ENCODE assay signal across 9 mouse cellular contexts in the genomic region with DNA sequence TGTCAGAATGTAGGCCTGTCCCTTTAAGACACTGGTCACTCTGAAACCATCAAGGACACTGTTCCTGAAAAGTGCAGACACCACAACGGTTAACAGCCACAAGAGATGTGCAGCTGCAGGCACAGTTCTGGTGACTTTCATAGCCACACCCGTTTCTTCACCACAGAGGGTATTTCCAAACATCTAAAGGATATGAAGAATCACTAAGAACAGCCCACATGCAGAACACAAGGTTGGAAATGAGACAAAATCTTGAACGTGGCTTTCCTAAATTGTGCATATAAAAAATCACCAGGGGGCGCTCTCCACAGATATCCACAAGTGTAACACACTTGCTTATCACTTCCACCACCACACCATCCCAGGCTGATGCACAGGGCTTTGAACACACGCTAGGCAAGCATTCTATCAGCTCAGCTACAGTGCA. TPM values are rescaled to one million over a fixed set of nuclear protein-coding genes. Genes with fewer than 3 reads are reported as not detected.
DNase-seq lines count a peak whose midpoint lies in the region; ATAC-seq and TF ChIP-seq lines count a peak whose summit lies in the region.
"Had no signal": no experiment of that assay in that cellular context is flagged by ENCODE, and none has a peak within 500 bp of the region (broad histone marks: within the 10 kb centered on the region; RNA-seq: fewer than 3 reads in every experiment).

No protein-coding gene starts in this region.

- no peak overlapping the region for H3K4me3 ChIP-seq in heart, adult 2 months
- no peak overlapping the region for H3K4me3 ChIP-seq in heart, embryonic 10.5 days
- no peak overlapping the region for H3K4me3 ChIP-seq in midbrain, postnatal 0 days (ENCODE audit: low read depth, low read length)
- H3K4me3 ChIP-seq: embryonic facial prominence, embryonic 12.5 days had no signal

- peak; percentile 78 for TF ChIP-seq CTCF in heart, adult 2 months (IDR thresholded peaks at IDR 0.05)
- peak; percentile 61 for TF ChIP-seq CTCF in Patski (IDR thresholded peaks at IDR 0.05)
- TF ChIP-seq CTCF in midbrain, postnatal 0 days (IDR thresholded peaks at IDR 0.05): peak; percentile 56

- no peak overlapping the region for H3K27ac ChIP-seq in heart, adult 2 months
- H3K27ac ChIP-seq in heart, embryonic 10.5 days: no peak overlapping the region
- no peak overlapping the region for H3K27ac ChIP-seq in midbrain, postnatal 0 days (ENCODE audit: low read depth, low read length)
- H3K27ac ChIP-seq: embryonic facial prominence, embryonic 12.5 days had no signal

- in situ Hi-C loops in Patski (cut with MboI; ENCODE audit: low pct_unique_long_range_greater_than_20kb): no loop called here

- peaks cover 2% of the 10 kb centered on the region; the same call in 1 of the 2 replicates for H3K4me1 ChIP-seq in heart, adult 2 months (ENCODE audit: control insufficient read depth, insufficient read depth, low read length)
- no peaks in the 10 kb centered on the region for H3K4me1 ChIP-seq in heart, embryonic 10.5 days
- H3K4me1 ChIP-seq in midbrain, postnatal 0 days (ENCODE audit: insufficient read depth, low read length): no peaks in the 10 kb centered on the region
- H3K4me1 ChIP-seq: embryonic facial prominence, embryonic 12.5 days had no signal

- WGBS in heart, adult 2 months: 32% methylated on average over 5 of the region's 5 CpGs
- WGBS in heart, embryonic 10.5 days: 37% methylated on average over 5 of the region's 5 CpGs
- 44% methylated on average over 5 of the region's 5 CpGs for WGBS in midbrain, postnatal 0 days

- no peaks in the 10 kb centered on the region for H3K27me3 ChIP-seq in heart, adult 2 months (ENCODE audit: control insufficient read depth, insufficient read depth, low read length)
- no peaks in the 10 kb centered on the region for H3K27me3 ChIP-seq in heart, embryonic 10.5 days (ENCODE audit: insufficient read depth, poor library complexity, severe bottlenecking)
- H3K27me3 ChIP-seq in Patski: no peaks in the 10 kb centered on the region
- H3K27me3 ChIP-seq in midbrain, postnatal 0 days (ENCODE audit: insufficient read depth, low read length): no peaks in the 10 kb centered on the region
- H3K27me3 ChIP-seq: embryonic facial prominence, embryonic 12.5 days had no signal

- no peak overlapping the region for H3K9ac ChIP-seq in heart, adult 2 months (ENCODE audit: low read depth, low read length)
- no peak overlapping the region for H3K9ac ChIP-seq in midbrain, postnatal 0 days (replicated peaks; ENCODE audit: low read length, poor library complexity, severe bottlenecking)
- H3K9ac ChIP-seq: embryonic facial prominence, embryonic 12.5 days had no signal

- no peak overlapping the region for H3K4me2 ChIP-seq in midbrain, postnatal 0 days (ENCODE audit: low read depth, low read length, poor library complexity, severe bottlenecking)
- H3K4me2 ChIP-seq: embryonic facial prominence, embryonic 12.5 days had no signal

- intact Hi-C loops in heart, adult 2 months (cut with DNase I): loop anchor here (5.0 kb wide), 1 partner anchor 110 kb away; no protein-coding TSS in a partner anchor

- CTCF ChIA-PET in Patski (lab: Charles Lee): interaction anchor here (0.9 kb wide), 1 partner anchor 19 kb away, joined by 3 read pairs; no protein-coding TSS in a partner anchor

- no peak for ATAC-seq in Patski
- peak; percentile 91 for ATAC-seq in granulocyte monocyte progenitor cell, adult 5-6 weeks (replicated peaks; ENCODE audit: poor library complexity, severe bottlenecking)
- no peak for ATAC-seq in midbrain, postnatal 0 days (ENCODE audit: low FRiP score)

- POLR2A ChIA-PET in Patski (lab: Charles Lee): no interaction called here

- H3K79me2 ChIP-seq in heart, adult 2 months (replicated peaks; ENCODE audit: control insufficient read depth, insufficient read depth, low read length): no peaks in the 10 kb centered on the region

- no peak for DNase-seq in heart, adult 2 months
- no peak for DNase-seq in heart, embryonic 10.5 days (ENCODE audit: low spot score)
- peak; percentile 62 to 64 for DNase-seq in B cell, adult 2 months
- DNase-seq in Patski (ENCODE audit: low read depth, low spot score): no peak
- peak; percentile 24 for DNase-seq in midbrain, postnatal 0 days (ENCODE audit: low spot score)
- DNase-seq in right cerebral cortex, postnatal 10 days (ENCODE audit: low spot score in 2 of 2): no peak
- DNase-seq in urinary bladder, postnatal 10 days (ENCODE audit: low spot score): no peak

- no peak for TF ChIP-seq POLR2A in heart, adult 2 months (IDR thresholded peaks at IDR 0.05; ENCODE audit: insufficient read depth, low read depth, low read length)

- H3K36me3 ChIP-seq in heart, adult 2 months (ENCODE audit: control insufficient read depth, insufficient read depth, low read length): no peaks in the 10 kb centered on the region
- no peaks in the 10 kb centered on the region for H3K36me3 ChIP-seq in heart, embryonic 10.5 days
- H3K36me3 ChIP-seq in midbrain, postnatal 0 days (ENCODE audit: insufficient read depth, low read length): no peaks in the 10 kb centered on the region
- H3K36me3 ChIP-seq: embryonic facial prominence, embryonic 12.5 days had no signal

- no peaks in the 10 kb centered on the region for H3K9me3 ChIP-seq in heart, embryonic 10.5 days
- H3K9me3 ChIP-seq in midbrain, postnatal 0 days (ENCODE audit: low read length): no peaks in the 10 kb centered on the region
- H3K9me3 ChIP-seq: embryonic facial prominence, embryonic 12.5 days had no signal

- no peak for TF ChIP-seq EP300 in heart, adult 2 months (IDR thresholded peaks at IDR 0.05; ENCODE audit: insufficient read depth, low read depth, low read length)

RNA-seq across cellular contexts. Expression of a gene that starts 32.6 kb away (rescaled TPM):
- total RNA-seq in heart, adult 2 months (2021): 10 to 100 TPM; 58.5 to 68.0 TPM
- polyA plus RNA-seq in heart, adult 2 months (2012; rRNA removed): 53.2 and 79.0 TPM in 2 replicates
- polyA plus RNA-seq in heart, embryonic 10.5 days (2016; fragmentation: Nextera tagmentation; extraction: Ambion mirVana): 127 and 138 TPM in 2 replicates
- 166 TPM for polyA plus RNA-seq in Patski (2021)
- total RNA-seq in granulocyte monocyte progenitor cell, adult 5-6 weeks (2014; fragmentation: Nextera tagmentation): 93.9 and 124 TPM in 2 replicates
- 131 and 156 TPM in 2 replicates for total RNA-seq in granulocyte monocyte progenitor cell, adult 5-6 weeks (2017)
- total RNA-seq in midbrain, postnatal 0 days (2014; rRNA removed): 53.8 and 64.0 TPM in 2 replicates
- polyA plus RNA-seq in midbrain, postnatal 0 days (2015; fragmentation: Nextera tagmentation; extraction: Ambion mirVana): 92.2 and 96.4 TPM in 2 replicates

RNA-seq across cellular contexts. Expression of a gene that starts 47.3 kb away (rescaled TPM):
- 10 to 100 TPM; 20.6 to 21.3 TPM for total RNA-seq in heart, adult 2 months (2021)
- polyA plus RNA-seq in heart, adult 2 months (2012; rRNA removed): 10.6 and 21.6 TPM in 2 replicates
- polyA plus RNA-seq in heart, embryonic 10.5 days (2016; fragmentation: Nextera tagmentation; extraction: Ambion mirVana): 89.0 and 106 TPM in 2 replicates
- 57.6 TPM for polyA plus RNA-seq in Patski (2021)
- total RNA-seq in granulocyte monocyte progenitor cell, adult 5-6 weeks (2014; fragmentation: Nextera tagmentation): 76.4 and 85.5 TPM in 2 replicates
- total RNA-seq in granulocyte monocyte progenitor cell, adult 5-6 weeks (2017): 105 and 130 TPM in 2 replicates
- total RNA-seq in midbrain, postnatal 0 days (2014; rRNA removed): 36.9 and 55.5 TPM in 2 replicates
- polyA plus RNA-seq in midbrain, postnatal 0 days (2015; fragmentation: Nextera tagmentation; extraction: Ambion mirVana): 70.8 and 71.2 TPM in 2 replicates

RNA-seq across cellular contexts. Expression of a gene that starts 47.4 kb away (rescaled TPM):
- 10 to 100 TPM; 34.4 to 39.1 TPM for total RNA-seq in heart, adult 2 months (2021)
- polyA plus RNA-seq in heart, adult 2 months (2012; rRNA removed): 31.2 and 62.1 TPM in 2 replicates
- 21.1 and 25.1 TPM in 2 replicates for polyA plus RNA-seq in heart, embryonic 10.5 days (2016; fragmentation: Nextera tagmentation; extraction: Ambion mirVana)
- 17.0 TPM for polyA plus RNA-seq in Patski (2021)
- 4.6 and 25.5 TPM in 2 replicates for total RNA-seq in granulocyte monocyte progenitor cell, adult 5-6 weeks (2014; fragmentation: Nextera tagmentation)
- 0.52 and 4.2 TPM in 2 replicates for total RNA-seq in granulocyte monocyte progenitor cell, adult 5-6 weeks (2017)
- total RNA-seq in midbrain, postnatal 0 days (2014; rRNA removed): 13.4 and 19.0 TPM in 2 replicates
- 22.6 and 27.7 TPM in 2 replicates for polyA plus RNA-seq in midbrain, postnatal 0 days (2015; fragmentation: Nextera tagmentation; extraction: Ambion mirVana)

Comparison
In these comparisons a context has a peak if more than half of its experiments do, and no peak if none do; other contexts are left out.
1. DNase-seq: peak in B cell, adult 2 months (2 of 2) and midbrain, postnatal 0 days (single experiment); none in heart, adult 2 months (0 of 2), heart, embryonic 10.5 days (single experiment), Patski (single experiment), right cerebral cortex, postnatal 10 days (0 of 2) and urinary bladder, postnatal 10 days (single experiment).
2. Peak in every context shown above with its lines, with median percentiles within 50 percentile points of each other: CTCF ChIP-seq.